Mouse (Mus musculus) neural tube, embryonic 15.5 days (tissue): ENCODE measurements around the gene Syn3. TPM values are rescaled to one million over a fixed set of nuclear protein-coding genes. Genes with fewer than 3 reads are reported as not detected.

ENCODE experiments used
- ATAC-seq: fragments of 200-750 bp; cut with Nextera tagmentation; 2 replicates; pipeline ENCODE4 v1.8.0; 2017; ENCODE audit warnings: mild to moderate bottlenecking, moderate TSS enrichment, moderate library complexity; ENCODE audit not compliant: low FRiP score
- H3K27ac ChIP-seq: fragments of 300-500 bp; sonication (generic); replicated peaks from 2 replicates; pipeline ENCODE4 v1.5.1; 2015; ENCODE audit warnings: mild to moderate bottlenecking, inconsistent platforms
- H3K27me3 ChIP-seq: fragments of 300-500 bp; sonication (generic); replicated peaks from 2 replicates; pipeline ENCODE4 v1.6.1; 2015; ENCODE audit warnings: inconsistent platforms
- H3K36me3 ChIP-seq: fragments of 300-500 bp; sonication (generic); 2 replicates; pipeline ENCODE4 v1.6.1; 2015; ENCODE audit warnings: inconsistent platforms
- H3K4me1 ChIP-seq: fragments of 300-500 bp; sonication (generic); 2 replicates; pipeline ENCODE4 v1.6.1; 2015; ENCODE audit warnings: inconsistent platforms
- H3K4me2 ChIP-seq: fragments of 300-500 bp; sonication (generic); 2 replicates; pipeline ENCODE4 v1.6.1; 2015; ENCODE audit warnings: inconsistent platforms, mild to moderate bottlenecking, moderate library complexity
- H3K4me3 ChIP-seq: fragments of 300-500 bp; sonication (generic); replicated peaks from 2 replicates; pipeline ENCODE4 v1.5.1; 2015; ENCODE audit warnings: mild to moderate bottlenecking, inconsistent platforms
- H3K9ac ChIP-seq: fragments of 300-500 bp; sonication (generic); replicated peaks from 2 replicates; pipeline ENCODE4 v1.6.1; 2015; ENCODE audit warnings: mild to moderate bottlenecking, inconsistent platforms
- H3K9me3 ChIP-seq: fragments of 300-500 bp; sonication (generic); replicated peaks from 2 replicates; pipeline ENCODE4 v1.6.1; 2016; ENCODE audit warnings: inconsistent platforms
- whole genome bisulfite sequencing: fragments of 180-500 bp; shearing (Covaris S2); methylation state at CpG from one replicate; pipeline ENCODE4 v1.1.7; 2015; ENCODE audit warnings: mixed read lengths; 5-methylcytosine and 5-hydroxymethylcytosine counted together
- polyA plus RNA-seq: library from polyadenylated mRNA; unstranded; fragments of >200 nt; fragmentation: Nextera tagmentation; extraction: Ambion mirVana; gene quantifications from 2 replicates; pipeline ENCODE4 v1.2.1, GENCODE M21; 2015

The Syn3 gene
- polyA plus RNA-seq, 1 experiment from 2014 or later = 29.0 TPM

DNA sequence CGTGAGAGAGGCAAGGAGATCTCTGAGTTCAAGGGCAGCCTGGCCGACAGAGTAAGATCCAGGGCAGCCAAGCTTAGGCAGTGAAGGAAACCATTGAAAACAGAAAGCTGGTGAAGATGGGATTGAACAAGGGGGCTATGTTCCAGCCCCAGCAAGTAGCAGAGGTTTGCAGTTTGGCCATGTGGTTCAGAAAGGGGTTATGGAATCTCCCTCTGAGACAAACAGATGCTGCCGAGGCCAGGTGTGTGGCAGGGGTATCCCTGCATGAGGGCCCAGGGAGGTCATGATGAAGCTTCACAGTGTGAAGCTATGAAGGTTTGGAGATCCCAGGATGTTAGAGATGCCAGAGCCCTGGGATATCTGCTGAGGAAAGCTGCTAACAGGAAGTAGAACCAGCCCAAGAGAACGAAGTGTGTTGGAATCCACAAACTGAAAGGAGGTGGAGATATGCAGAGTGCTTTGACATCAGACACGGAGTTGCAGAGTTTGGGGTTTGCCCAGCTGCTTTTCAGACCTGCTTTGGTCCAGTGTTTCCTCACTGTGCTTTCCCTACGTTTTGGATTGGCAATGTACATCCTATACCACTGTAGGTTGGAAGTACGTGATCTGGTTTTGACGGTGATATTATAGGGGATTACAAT, 134.9 kb downstream of the Syn3 start:
- Histone ChIP-seq H3K4me2 (no peak overlapping the region), H3K27me3 (no peaks in the 10 kb centered on the region), H3K4me1 (peaks cover 16% of the 10 kb centered on the region; the same call in 1 of the 2 replicates), H3K9ac (no peak overlapping the region), H3K4me3 (no peak overlapping the region), H3K36me3 (no peaks in the 10 kb centered on the region), H3K9me3 (no peaks in the 10 kb centered on the region), H3K27ac (no peak overlapping the region)
- 83% methylated on average over 8 of the region's 8 CpGs for WGBS
- ATAC-seq = no peak

DNA sequence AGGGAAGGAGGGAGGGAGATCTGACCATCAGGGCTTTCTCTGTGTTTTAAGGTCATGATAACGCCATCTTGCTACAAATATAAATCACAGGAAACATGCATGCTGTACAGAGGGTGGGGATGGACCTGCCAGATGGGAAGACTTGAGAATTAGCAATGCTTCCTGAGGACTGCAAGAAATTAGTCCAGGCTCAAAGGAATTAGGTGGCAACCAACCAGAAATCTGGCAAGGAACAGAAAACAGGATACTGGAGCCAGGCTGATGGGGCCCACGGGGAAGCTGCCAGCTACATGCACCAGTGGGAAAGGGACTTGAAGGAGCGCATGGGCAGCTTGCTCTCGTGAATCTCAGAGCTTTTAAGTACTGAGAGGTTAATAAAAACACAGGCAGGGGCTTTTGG, 139.0 kb downstream of the Syn3 start:
- H3K9ac ChIP-seq = no peak overlapping the region
- no peaks in the 10 kb centered on the region for H3K27me3 ChIP-seq
- peaks cover 11% of the 10 kb centered on the region; the same call in 1 of the 2 replicates for H3K4me1 ChIP-seq
- ATAC-seq = peak; percentile 37; the same call in 1 of the 2 replicates
- no peaks in the 10 kb centered on the region for H3K36me3 ChIP-seq
- WGBS = 58% methylated on average over 4 of the region's 4 CpGs
- peak overlapping the region; percentile 43; the same call in 1 of the 2 replicates for H3K27ac ChIP-seq
- no peaks in the 10 kb centered on the region for H3K9me3 ChIP-seq
- no peak overlapping the region for H3K4me3 ChIP-seq
- H3K4me2 ChIP-seq = no peak overlapping the region

- peaks cover 11% of the 10 kb centered on the region; the same call in 1 of the 2 replicates for H3K4me1 ChIP-seq
- no peaks in the 10 kb centered on the region for H3K36me3 ChIP-seq
- H3K9ac ChIP-seq = no peak overlapping the region
- H3K27ac ChIP-seq = peak overlapping the region; percentile 43
- no peak overlapping the region for H3K4me2 ChIP-seq
- H3K9me3 ChIP-seq = no peaks in the 10 kb centered on the region
- peak; percentile 62; the same call in 1 of the 2 replicates for ATAC-seq
- no peak overlapping the region for H3K4me3 ChIP-seq
- 59% methylated on average over 2 of the region's 2 CpGs for WGBS
- H3K27me3 ChIP-seq = no peaks in the 10 kb centered on the region
Measured at GRCm38 (mm10) chr10:86359208-86359607, 139.5 kb downstream of the Syn3 start.

DNA sequence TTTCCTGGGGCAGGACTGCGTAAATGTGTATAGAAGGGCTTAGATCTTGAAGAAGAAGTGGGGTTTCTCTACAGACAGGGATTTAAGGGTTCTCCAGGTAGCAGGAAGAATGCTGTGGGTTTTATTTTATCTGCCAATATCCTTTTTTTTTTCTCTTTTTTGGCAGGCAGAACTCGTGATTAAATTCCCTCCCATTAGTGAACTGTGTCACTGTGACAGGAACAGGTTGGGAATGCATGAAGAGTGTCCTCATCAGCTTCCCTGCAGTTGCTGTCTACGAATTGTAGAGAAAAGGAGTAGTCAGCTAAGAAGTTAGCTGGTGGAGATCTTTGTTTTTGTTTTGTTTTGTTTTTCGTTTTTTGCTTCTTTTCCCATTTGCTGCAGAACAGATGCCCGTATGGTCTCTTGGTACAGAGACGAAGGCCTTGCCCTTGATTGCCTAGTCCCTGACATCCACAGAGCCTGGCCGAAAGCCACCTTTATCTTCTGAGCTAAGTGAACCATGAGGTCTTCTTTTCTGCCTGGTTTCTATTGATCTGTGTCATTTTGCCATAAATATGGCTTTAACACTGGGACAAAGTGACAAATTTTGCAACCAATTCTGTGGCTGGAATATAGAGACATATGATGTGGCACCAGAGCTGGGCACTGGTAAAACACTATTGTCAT, 140.3 kb downstream of the Syn3 start:
- 81% methylated on average over 7 of the region's 7 CpGs for WGBS
- H3K9ac ChIP-seq = no peak overlapping the region
- peaks cover 6% of the 10 kb centered on the region for H3K36me3 ChIP-seq
- H3K4me3 ChIP-seq = no peak overlapping the region
- no peaks in the 10 kb centered on the region for H3K9me3 ChIP-seq
- H3K27ac ChIP-seq = no peak overlapping the region
- no peak for ATAC-seq
- no peaks in the 10 kb centered on the region for H3K27me3 ChIP-seq
- H3K4me2 ChIP-seq = no peak overlapping the region
- H3K4me1 ChIP-seq = peaks cover 11% of the 10 kb centered on the region; the same call in 1 of the 2 replicates

GRCm38 (mm10) chr10:86356819-86357563, 141.7 kb downstream of the Syn3 start:
- no peaks in the 10 kb centered on the region for H3K9me3 ChIP-seq
- no peak overlapping the region for H3K4me3 ChIP-seq
- H3K4me2 ChIP-seq = no peak overlapping the region
- H3K27me3 ChIP-seq = no peaks in the 10 kb centered on the region
- peaks cover 14% of the 10 kb centered on the region for H3K36me3 ChIP-seq
- H3K9ac ChIP-seq = no peak overlapping the region
- H3K27ac ChIP-seq = no peak overlapping the region
- ATAC-seq = no peak
- peaks cover 11% of the 10 kb centered on the region; the same call in 1 of the 2 replicates for H3K4me1 ChIP-seq
- WGBS = 65% methylated on average over 5 of the region's 5 CpGs

DNA sequence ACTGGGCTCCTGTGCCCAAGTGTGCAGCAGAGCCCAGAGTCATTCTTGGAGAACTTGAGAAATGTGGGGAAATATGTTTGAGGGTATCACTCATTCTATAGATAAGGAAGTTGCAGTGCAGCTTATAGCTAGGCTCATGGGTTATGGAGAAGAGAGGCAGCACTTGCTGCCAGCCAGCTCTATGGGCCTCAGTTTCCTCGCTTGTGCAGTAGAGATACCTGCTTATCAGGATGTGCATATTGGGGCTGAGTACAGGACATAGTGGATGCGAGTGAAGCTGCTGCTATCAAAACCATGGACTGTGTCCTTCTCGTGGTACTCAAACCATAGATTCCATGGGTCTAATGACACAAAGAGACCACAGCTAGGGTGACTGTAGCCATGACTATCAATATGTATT, 146.2 kb downstream of the Syn3 start:
- no peak for ATAC-seq
- H3K4me3 ChIP-seq = no peak overlapping the region
- no peaks in the 10 kb centered on the region for H3K27me3 ChIP-seq
- no peak overlapping the region for H3K4me2 ChIP-seq
- H3K9me3 ChIP-seq = no peaks in the 10 kb centered on the region
- H3K27ac ChIP-seq = no peak overlapping the region
- no peak overlapping the region for H3K9ac ChIP-seq
- WGBS = 94% methylated on average over 3 of the region's 3 CpGs
- H3K36me3 ChIP-seq = peaks cover 26% of the 10 kb centered on the region
- H3K4me1 ChIP-seq = no peaks in the 10 kb centered on the region

DNA sequence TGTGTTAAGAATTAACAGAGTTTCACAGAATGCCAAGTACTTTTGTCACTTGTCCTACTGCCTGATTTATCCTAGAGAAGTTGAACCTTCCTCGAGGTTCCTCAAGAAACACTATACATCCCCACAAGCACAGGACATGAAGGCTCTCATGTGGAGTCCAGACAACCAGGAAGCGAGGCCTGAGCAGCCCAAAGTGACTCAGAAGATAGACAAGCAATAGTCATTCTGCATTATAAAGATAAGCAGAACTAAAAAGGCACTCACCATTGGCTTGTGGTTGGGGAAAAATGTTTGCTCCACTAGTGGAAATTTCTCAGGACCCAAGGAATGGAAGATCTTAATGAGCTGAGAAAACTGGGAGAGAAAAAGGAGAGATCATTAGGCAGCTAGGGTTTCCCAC, 147.4 kb downstream of the Syn3 start:
- whole genome bisulfite sequencing = 82% methylated on average over 2 of the region's 2 CpGs
- no peak overlapping the region for H3K9ac ChIP-seq
- peaks cover 26% of the 10 kb centered on the region for H3K36me3 ChIP-seq
- H3K9me3 ChIP-seq = no peaks in the 10 kb centered on the region
- no peaks in the 10 kb centered on the region for H3K27me3 ChIP-seq
- no peak overlapping the region for H3K4me2 ChIP-seq
- H3K4me1 ChIP-seq = no peaks in the 10 kb centered on the region; the same call in 1 of the 2 replicates
- H3K4me3 ChIP-seq = no peak overlapping the region
- no peak for ATAC-seq
- no peak overlapping the region for H3K27ac ChIP-seq

DNA sequence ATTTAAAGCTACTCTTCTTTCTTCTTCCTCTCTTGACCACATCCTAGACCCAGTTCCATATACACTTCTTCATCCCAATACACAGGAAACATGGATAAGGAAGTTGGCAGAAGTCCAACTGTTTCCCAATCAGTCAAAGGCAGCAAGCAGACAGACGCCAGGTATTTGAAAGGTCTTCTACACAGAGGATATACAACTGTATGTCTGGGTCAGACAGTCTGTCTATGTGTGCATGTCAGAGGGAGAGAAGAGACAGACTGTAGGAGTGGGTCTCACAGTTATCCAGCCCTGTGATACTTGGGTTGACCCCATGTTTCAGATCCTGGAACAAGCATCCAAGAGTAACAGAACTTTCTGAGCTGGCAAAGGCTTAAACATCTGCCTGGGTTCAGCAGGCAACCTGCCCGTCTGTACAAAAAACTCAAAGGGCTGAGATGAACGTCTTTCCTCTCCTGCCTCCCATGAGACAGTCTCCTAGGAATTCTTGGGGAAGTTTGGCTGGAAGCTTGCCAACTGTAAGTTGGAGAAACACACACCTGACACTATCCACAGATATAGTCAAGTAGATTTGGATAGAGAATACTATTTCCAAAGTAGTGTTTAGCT, 152.4 kb downstream of the Syn3 start:
- WGBS = 58% methylated on average over 3 of the region's 3 CpGs
- no peaks in the 10 kb centered on the region for H3K9me3 ChIP-seq
- no peak overlapping the region for H3K9ac ChIP-seq
- no peak overlapping the region for H3K4me2 ChIP-seq
- no peak overlapping the region for H3K27ac ChIP-seq
- peaks cover 5% of the 10 kb centered on the region for H3K4me1 ChIP-seq
- no peak for ATAC-seq
- H3K27me3 ChIP-seq = no peaks in the 10 kb centered on the region
- no peak overlapping the region for H3K4me3 ChIP-seq
- peaks cover 8% of the 10 kb centered on the region for H3K36me3 ChIP-seq

GRCm38 (mm10) chr10:86345645-86346044, 153.1 kb downstream of the Syn3 start:
- Histone ChIP-seq H3K27me3 (no peaks in the 10 kb centered on the region), H3K36me3 (peaks cover 3% of the 10 kb centered on the region; the same call in 1 of the 2 replicates), H3K9me3 (no peaks in the 10 kb centered on the region), H3K4me1 (peaks cover 11% of the 10 kb centered on the region), H3K27ac (no peak overlapping the region), H3K9ac (no peak overlapping the region), H3K4me2 (no peak overlapping the region), H3K4me3 (no peak overlapping the region)
- no peak for ATAC-seq
- WGBS = 97% methylated on average over 9 of the region's 9 CpGs

GRCm38 (mm10) chr10:86344654-86345053, 154.0 kb downstream of the Syn3 start:
- Histone ChIP-seq H3K27ac (no peak overlapping the region), H3K4me1 (peaks cover 21% of the 10 kb centered on the region), H3K27me3 (no peaks in the 10 kb centered on the region), H3K9me3 (no peaks in the 10 kb centered on the region), H3K9ac (no peak overlapping the region), H3K4me3 (no peak overlapping the region), H3K36me3 (0 out of 2 replicates have a peak, but pooled peaks cover 3% of the 10 kb centered on the region), H3K4me2 (no peak overlapping the region)
- WGBS = 84% methylated on average over 6 of the region's 6 CpGs
- no peak for ATAC-seq

GRCm38 (mm10) chr10:86343931-86344330, 154.8 kb downstream of the Syn3 start:
- Histone ChIP-seq H3K9ac (no peak overlapping the region), H3K27me3 (no peaks in the 10 kb centered on the region), H3K9me3 (no peaks in the 10 kb centered on the region), H3K27ac (no peak overlapping the region), H3K36me3 (0 out of 2 replicates have a peak, but pooled peaks cover 3% of the 10 kb centered on the region), H3K4me3 (no peak overlapping the region), H3K4me2 (no peak overlapping the region), H3K4me1 (peaks cover 25% of the 10 kb centered on the region)
- no peak for ATAC-seq
- WGBS = 95% methylated on average over 7 of the region's 7 CpGs
